Mouse (Mus musculus) Patski (cell line): Measurements from ENCODE around the gene Gm20696. TPM values are rescaled to one million over a fixed set of nuclear protein-coding genes. Genes with fewer than 3 reads are reported as not detected.
A peak's percentile ranks its signal among the peaks of the same experiment; 100 is the strongest.

Source experiments
- ATAC-seq: fragments of 100-300 bp; one replicate; pipeline ENCODE4 v1.8.0; 2021
- CTCF ChIA-PET: fragments of 350-600 bp; sonication (Branson Sonifier 250); formaldehyde crosslinking; loops from one replicate; lab custom pipeline; 2022; ENCODE audit warnings: inconsistent platforms; lab: Charles Lee
- POLR2A ChIA-PET: fragments of 350-600 bp; sonication (Branson Sonifier 250); formaldehyde crosslinking; loops from one replicate; lab custom pipeline; 2022; ENCODE audit warnings: antibody characterized with exemption, inconsistent platforms; lab: Charles Lee
- DNase-seq: peaks from one replicate; pipeline ENCODE4 v3.0.0-alpha.2; 2011; ENCODE audit warnings: low read depth, low spot score
- H3K27me3 ChIP-seq: fragments of 371-371 bp; one replicate; pipeline ENCODE4 v1.5.1; 2021
- CTCF ChIP-seq: fragments of 100-300 bp; IDR thresholded peaks from one replicate; pipeline ENCODE4 v1.5.1; 2021
- in situ Hi-C: fragments of 300-500 bp; cut with MboI; formaldehyde crosslinking; loops from 3 replicates; pipeline ENCODE4 v1.11.1; 2018; ENCODE audit warnings: low pct_unique_long_range_greater_than_20kb, mixed read lengths
- polyA plus RNA-seq: library from polyadenylated mRNA; unstranded; gene quantifications from one replicate; pipeline ENCODE4 v1.2.3, GENCODE M21; 2021

Gm20696 gene
- polyA plus RNA-seq, 1 experiment from 2014 or later = 0.15 TPM

- no peaks in the 10 kb centered on the region for H3K27me3 ChIP-seq
- ChIA-PET POLR2A (no interaction called here), CTCF (interaction anchor here (0.9 kb wide), 1 partner anchor 9 kb away, joined by 3 read pairs; no protein-coding TSS in a partner anchor)
- no peak for TF ChIP-seq CTCF
- ATAC-seq = no peak
- no peak for DNase-seq
- in situ Hi-C loops = no loop called here
Measured at GRCm38 (mm10) chr6:99489900-99490648, 176.5 kb downstream of the Gm20696 start.

DNA sequence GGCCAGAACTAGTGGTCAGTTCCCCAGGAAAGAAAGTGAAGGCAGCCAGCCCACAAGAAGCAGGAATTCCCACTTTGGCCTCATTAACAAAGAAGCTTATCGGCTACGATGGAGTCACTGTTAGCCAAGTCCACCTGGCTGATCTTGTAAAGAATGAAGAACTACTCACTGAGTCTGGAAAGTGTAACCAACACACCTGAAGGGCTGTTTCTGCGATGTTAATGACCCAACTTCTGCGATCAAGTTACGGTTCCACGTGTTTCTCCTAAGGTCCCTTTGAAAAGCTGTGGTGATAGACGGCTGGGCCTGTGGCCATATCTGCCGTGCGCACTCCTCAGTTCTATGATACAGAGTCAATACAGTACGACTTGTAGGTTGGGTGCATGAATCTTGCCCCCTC lies 177.2 kb downstream of the Gm20696 start:
- CTCF ChIA-PET = interaction anchor here (0.9 kb wide), 1 partner anchor 9 kb away, joined by 3 read pairs; no protein-coding TSS in a partner anchor
- H3K27me3 ChIP-seq = no peaks in the 10 kb centered on the region
- DNase-seq = no peak
- no peak for ATAC-seq
- no peak for TF ChIP-seq CTCF
- in situ Hi-C loops = no loop called here
- POLR2A ChIA-PET = no interaction called here

DNA sequence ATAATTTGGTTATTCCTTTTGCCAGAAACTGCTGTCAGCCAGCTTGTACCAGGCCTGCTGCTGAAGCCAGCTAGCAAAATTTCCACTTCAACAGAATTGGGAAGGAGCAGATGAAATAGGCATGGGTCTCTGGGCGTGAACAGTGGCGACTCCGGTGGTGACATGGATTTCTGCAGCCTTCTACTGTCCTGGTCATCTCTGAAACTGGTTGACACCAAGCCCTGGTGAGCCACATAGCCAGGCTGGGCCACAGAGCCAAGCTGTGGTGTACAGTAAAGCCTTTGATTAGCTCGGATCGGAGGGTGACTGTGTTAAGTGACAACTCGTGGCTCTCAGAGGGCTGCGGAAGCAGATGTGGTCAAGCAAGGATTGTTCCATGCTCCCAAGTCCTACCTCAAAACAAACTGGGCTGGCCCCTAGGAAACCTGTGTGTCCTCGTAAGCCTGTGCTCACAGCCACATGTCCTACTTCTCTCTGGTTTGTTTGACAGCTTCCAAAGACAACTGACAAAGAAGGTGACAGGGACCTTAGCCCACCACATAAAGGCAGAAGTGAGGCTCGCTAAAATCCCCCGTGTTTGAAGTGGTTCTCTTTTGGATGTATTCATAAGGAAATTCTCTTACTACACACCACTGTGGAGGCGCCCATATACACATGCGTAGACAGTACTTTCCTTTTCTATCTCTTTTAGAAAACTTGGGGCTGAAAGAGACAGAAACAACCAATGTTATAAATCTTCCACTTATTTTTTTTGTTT lies 180.5 kb downstream of the Gm20696 start:
- H3K27me3 ChIP-seq = no peaks in the 10 kb centered on the region
- POLR2A ChIA-PET = interaction anchor here (0.6 kb wide), 1 partner anchor 443 kb away, joined by 3 read pairs; no protein-coding TSS in a partner anchor
- DNase-seq (no peak), ATAC-seq (peak; percentile 63)
- in situ Hi-C loops = no loop called here
- TF ChIP-seq CTCF = peak; percentile 72
- CTCF ChIA-PET = interaction anchor here (1.0 to 1.5 kb wide), 5 partner anchors 10 to 46 kb away, joined by 3 to 4 read pairs (median 3); no protein-coding TSS in a partner anchor

DNA sequence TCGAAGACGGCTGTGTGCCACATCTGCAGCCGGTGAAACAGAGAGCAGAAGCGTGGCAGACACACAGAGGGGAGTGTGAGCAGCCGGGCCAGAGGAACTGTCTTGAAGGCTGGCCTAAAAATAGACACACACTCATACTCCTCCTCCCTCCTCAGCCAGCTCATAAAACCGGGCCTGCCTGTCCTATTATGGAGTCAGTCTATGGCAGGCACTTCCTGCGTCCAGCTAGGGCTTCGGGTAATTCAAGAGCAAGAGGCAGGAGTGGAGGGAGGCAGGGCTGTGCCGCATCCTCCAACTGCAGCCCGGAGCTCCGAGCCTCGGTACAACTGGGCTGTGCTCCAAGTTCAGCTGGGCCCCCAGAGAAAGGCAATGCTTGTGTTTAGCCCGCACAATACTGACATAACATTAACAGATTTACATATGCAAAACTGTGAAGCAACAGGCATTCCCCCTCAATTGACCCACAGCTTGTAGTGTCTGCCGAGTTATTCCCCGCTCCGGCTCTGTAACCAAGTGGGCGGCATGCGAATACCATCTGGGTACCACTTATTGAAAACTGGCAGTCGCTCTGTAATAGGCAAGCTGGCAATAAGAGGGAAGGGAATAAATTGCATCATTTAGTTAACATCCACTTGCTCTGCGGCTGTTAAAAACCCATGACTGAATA lies 181.2 kb downstream of the Gm20696 start:
- in situ Hi-C loops = no loop called here
- DNase-seq (no peak), ATAC-seq (peak; percentile 84)
- no peaks in the 10 kb centered on the region for H3K27me3 ChIP-seq
- CTCF ChIA-PET = interaction anchor here (1.0 to 1.5 kb wide), 5 partner anchors 9 to 45 kb away, joined by 3 to 4 read pairs (median 3); no protein-coding TSS in a partner anchor
- POLR2A ChIA-PET = interaction anchor here (0.6 kb wide), 1 partner anchor 442 kb away, joined by 3 read pairs; no protein-coding TSS in a partner anchor
- no peak for TF ChIP-seq CTCF

DNA sequence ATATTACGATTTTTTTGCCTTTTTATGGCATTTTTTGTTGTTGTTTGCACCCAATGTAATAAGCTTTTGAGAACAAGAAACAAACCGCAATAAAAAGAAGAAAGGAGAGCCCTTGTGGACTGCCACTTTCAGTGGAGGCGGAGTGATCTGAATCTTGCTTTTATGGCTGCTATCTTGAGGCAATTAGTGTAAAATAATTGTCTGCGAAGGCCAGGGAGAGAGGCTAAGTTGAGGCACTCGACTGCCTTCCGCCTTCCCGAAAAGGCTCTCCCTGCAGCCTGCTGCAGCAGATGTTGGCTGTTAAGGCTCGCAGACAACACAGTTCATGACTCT lies 181.7 kb downstream of the Gm20696 start:
- no peak for ATAC-seq
- in situ Hi-C loops = no loop called here
- no peaks in the 10 kb centered on the region for H3K27me3 ChIP-seq
- no peak for TF ChIP-seq CTCF
- ChIA-PET CTCF (no interaction called here), POLR2A (no interaction called here)
- DNase-seq = no peak

DNA sequence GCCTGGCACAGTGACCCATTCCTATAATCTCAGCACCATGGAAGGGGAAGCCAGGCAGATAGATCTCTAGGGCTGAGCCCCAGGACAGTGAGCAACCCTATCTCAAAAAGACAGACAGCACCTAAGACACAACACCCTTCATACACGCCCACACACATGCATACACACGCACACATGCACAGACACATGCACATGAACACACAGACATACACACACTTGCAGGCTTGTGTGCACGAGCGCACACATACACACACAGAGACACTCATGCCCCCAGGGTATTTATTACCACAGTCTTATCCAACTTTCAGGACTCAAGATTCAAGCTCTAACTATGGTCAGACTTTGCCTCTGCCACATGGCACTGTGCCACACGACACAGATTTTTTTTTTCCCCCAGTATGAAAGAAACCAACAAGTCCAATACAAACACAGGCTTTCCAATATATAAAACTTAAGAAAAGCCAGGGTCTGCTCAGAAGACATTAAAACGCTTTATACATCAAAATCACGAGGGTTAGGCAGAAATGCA lies 182.3 kb downstream of the Gm20696 start:
- TF ChIP-seq CTCF = no peak
- ChIA-PET POLR2A (no interaction called here), CTCF (no interaction called here)
- DNase-seq (no peak), ATAC-seq (no peak)
- in situ Hi-C loops = no loop called here
- H3K27me3 ChIP-seq = no peaks in the 10 kb centered on the region

DNA sequence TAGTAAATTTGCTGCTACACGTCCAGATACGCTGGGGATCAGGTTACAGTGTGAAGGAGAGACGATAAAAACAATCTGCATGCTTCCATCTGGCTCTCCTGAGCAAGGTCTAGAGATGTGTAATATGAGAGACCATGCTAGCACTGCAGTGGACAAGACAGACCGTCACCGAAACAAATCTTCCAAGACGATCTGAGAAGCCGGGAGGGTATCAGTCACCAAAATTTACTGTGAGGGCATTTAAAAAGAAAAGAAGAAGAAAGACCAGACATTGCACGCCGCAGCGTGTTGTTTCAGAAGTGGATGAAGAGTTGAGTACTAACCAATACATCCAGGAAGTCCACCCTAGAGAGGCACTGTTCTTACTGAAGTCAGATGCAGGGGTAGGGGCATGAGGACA lies 183.0 kb downstream of the Gm20696 start:
- ATAC-seq (no peak), DNase-seq (no peak)
- TF ChIP-seq CTCF = no peak
- ChIA-PET CTCF (no interaction called here), POLR2A (no interaction called here)
- H3K27me3 ChIP-seq = no peaks in the 10 kb centered on the region
- in situ Hi-C loops = no loop called here

- in situ Hi-C loops = no loop called here
- no peak for TF ChIP-seq CTCF
- ChIA-PET CTCF (interaction anchor here (0.6 to 1.6 kb wide), 4 partner anchors 11 to 28 kb away, joined by 3 to 6 read pairs (median 4); no protein-coding TSS in a partner anchor), POLR2A (no interaction called here)
- DNase-seq (no peak), ATAC-seq (no peak)
- no peaks in the 10 kb centered on the region for H3K27me3 ChIP-seq
Measured at GRCm38 (mm10) chr6:99481568-99481967, 185.0 kb downstream of the Gm20696 start.

DNA sequence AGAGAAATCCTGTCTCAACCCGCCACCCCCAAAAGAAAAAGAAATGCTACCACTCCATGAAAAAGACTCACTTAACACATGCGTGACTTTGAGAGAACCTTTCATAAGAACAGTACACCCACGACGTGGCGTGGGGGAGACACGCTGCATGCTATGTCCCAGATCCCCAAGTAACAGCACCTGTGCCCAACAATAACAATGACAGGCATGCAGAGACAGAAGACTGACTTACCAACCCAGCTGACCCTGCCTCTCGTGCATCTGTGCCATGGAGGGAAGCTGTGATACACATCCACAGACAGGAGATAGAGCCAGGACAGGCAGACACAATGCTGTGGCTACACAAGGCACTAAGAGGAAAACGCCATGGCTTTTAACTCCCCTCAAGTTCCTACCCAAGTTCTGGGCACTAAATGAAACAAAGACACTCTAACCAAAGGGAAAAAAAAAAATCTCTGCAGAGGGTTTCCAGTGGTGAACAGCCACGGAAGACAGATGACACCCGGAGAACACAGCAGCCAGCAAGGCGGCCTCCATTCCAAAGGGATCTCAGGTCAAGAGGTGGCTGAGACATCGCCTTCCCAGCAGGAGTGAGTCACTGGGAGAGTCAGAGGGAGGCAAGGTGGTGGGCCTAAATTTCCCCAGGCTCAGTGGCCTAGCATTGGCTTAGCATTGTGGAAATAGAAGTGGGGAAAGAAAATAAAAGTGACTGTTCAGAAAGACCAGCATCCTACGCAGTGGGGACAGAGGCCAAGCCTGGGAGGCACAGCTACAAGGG lies 187.5 kb downstream of the Gm20696 start:
- TF ChIP-seq CTCF = no peak
- ATAC-seq = no peak
- DNase-seq = no peak
- POLR2A ChIA-PET = interaction anchor here (0.5 to 0.7 kb wide), 2 partner anchors 252 to 644 kb away, joined by 3 to 5 read pairs; no protein-coding TSS in a partner anchor
- CTCF ChIA-PET = interaction anchor here (1.0 kb wide), 1 partner anchor 32 kb away, joined by 3 read pairs; no protein-coding TSS in a partner anchor
- no peaks in the 10 kb centered on the region for H3K27me3 ChIP-seq
- in situ Hi-C loops = no loop called here
